ENCODE assay signal across 31 mouse cellular contexts in genomic region chr15:30795723-30796122, GRCm38 (mm10).
"Had no signal": no experiment of that assay in that cellular context is flagged by ENCODE, and none has a peak within 500 bp of the region (broad histone marks: within the 10 kb centered on the region; RNA-seq: fewer than 3 reads in every experiment).

No protein-coding gene starts in this region.

- H3K4me1 ChIP-seq: limb, embryonic 10.5 days; limb, embryonic 12.5 days; limb, embryonic 13.5 days; limb, embryonic 15.5 days; liver, embryonic 12.5 days; liver, embryonic 13.5 days; liver, embryonic 15.5 days; lung, embryonic 15.5 days; megakaryocyte, embryonic 14.5 days; midbrain, embryonic 10.5 days; midbrain, embryonic 12.5 days; midbrain, embryonic 13.5 days; midbrain, embryonic 15.5 days had no signal

- H3K27ac ChIP-seq: limb, embryonic 10.5 days; limb, embryonic 12.5 days; limb, embryonic 13.5 days; limb, embryonic 15.5 days; liver, embryonic 12.5 days; liver, embryonic 13.5 days; liver, embryonic 14.5 days; liver, embryonic 15.5 days; lung, embryonic 15.5 days; macrophage; midbrain, embryonic 10.5 days; midbrain, embryonic 12.5 days; midbrain, embryonic 13.5 days; midbrain, embryonic 15.5 days had no signal

- H3K9ac ChIP-seq: limb, embryonic 12.5 days; limb, embryonic 13.5 days; limb, embryonic 15.5 days; liver, embryonic 12.5 days; liver, embryonic 13.5 days; liver, embryonic 14.5 days; liver, embryonic 15.5 days; liver, postnatal 0 days; lung, embryonic 14.5 days; lung, embryonic 15.5 days; midbrain, embryonic 12.5 days; midbrain, embryonic 13.5 days; midbrain, embryonic 15.5 days had no signal

- H3K36me3 ChIP-seq: limb, embryonic 10.5 days; limb, embryonic 12.5 days; limb, embryonic 13.5 days; limb, embryonic 15.5 days; liver, embryonic 12.5 days; liver, embryonic 13.5 days; liver, embryonic 15.5 days; lung, embryonic 15.5 days; midbrain, embryonic 10.5 days; midbrain, embryonic 12.5 days; midbrain, embryonic 13.5 days; midbrain, embryonic 15.5 days had no signal

- H3K9me3 ChIP-seq: limb, embryonic 10.5 days; limb, embryonic 12.5 days; limb, embryonic 13.5 days; limb, embryonic 15.5 days; liver, embryonic 12.5 days; liver, embryonic 13.5 days; liver, embryonic 15.5 days; lung, embryonic 15.5 days; midbrain, embryonic 10.5 days; midbrain, embryonic 12.5 days; midbrain, embryonic 13.5 days; midbrain, embryonic 15.5 days had no signal

- H3K4me3 ChIP-seq: limb, embryonic 10.5 days; limb, embryonic 12.5 days; limb, embryonic 13.5 days; limb, embryonic 15.5 days; liver, embryonic 12.5 days; liver, embryonic 13.5 days; liver, embryonic 15.5 days; lung, embryonic 15.5 days; megakaryocyte, embryonic 14.5 days; midbrain, embryonic 10.5 days; midbrain, embryonic 12.5 days; midbrain, embryonic 13.5 days; midbrain, embryonic 15.5 days; myocyte had no signal

- H3K27me3 ChIP-seq: limb, embryonic 12.5 days; limb, embryonic 13.5 days; limb, embryonic 15.5 days; liver, embryonic 12.5 days; liver, embryonic 13.5 days; liver, embryonic 15.5 days; lung, embryonic 15.5 days; megakaryocyte, embryonic 14.5 days; midbrain, embryonic 12.5 days; midbrain, embryonic 13.5 days; midbrain, embryonic 15.5 days had no signal

- DNase-seq: left cerebral cortex, postnatal 4 days; liver; liver, embryonic 13.5 days; liver, postnatal 0 days; lung, adult 18-20 months; lung, adult 2 months; lung, embryonic 14.5 days; lung, postnatal 10 days; lung, postnatal 14 days; lung, postnatal 36 days; lung, postnatal 4 days; midbrain, embryonic 14.5 days had no signal

- ATAC-seq: liver, embryonic 12.5 days; liver, postnatal 0 days; lung, postnatal 0 days; midbrain, embryonic 13.5 days; midbrain, embryonic 15.5 days; midbrain, embryonic 16.5 days had no signal

- H3K4me2 ChIP-seq: limb, embryonic 12.5 days; limb, embryonic 13.5 days; limb, embryonic 15.5 days; liver, embryonic 11.5 days; liver, embryonic 12.5 days; liver, embryonic 13.5 days; liver, embryonic 15.5 days; lung, embryonic 14.5 days; lung, embryonic 15.5 days; midbrain, embryonic 11.5 days; midbrain, embryonic 12.5 days; midbrain, embryonic 13.5 days; midbrain, embryonic 15.5 days had no signal
